Mouse (Mus musculus) embryo, embryonic 11 days (tissue): ENCODE measurements around the gene Bcap31.
"Not testable (repeated sequence)": the region's sequence is repeated elsewhere in the genome, so short reads cannot be mapped to it uniquely, and the experiment has no call there.

Source experiments
- DNase-seq: peaks from one replicate; pipeline ENCODE4 v3.0.0-alpha.2; 2015

Gene Bcap31

GRCm38 (mm10) chrX:73716109-73716661 lies at the start of gene Bcap31, which contains the start of gene Abcd1:
Gene Bcap31, minus strand, starts transcription at chrX:73716175.
Gene Abcd1, plus strand, starts transcription at chrX:73716597.
- peak; percentile 95 for DNase-seq

GRCm38 (mm10) chrX:73765311-73765710 lies 49.3 kb upstream of the Bcap31 start:
- DNase-seq: no peak

GRCm38 (mm10) chrX:73758611-73759290 lies 42.8 kb upstream of the Bcap31 start:
- no peak for DNase-seq

DNA sequence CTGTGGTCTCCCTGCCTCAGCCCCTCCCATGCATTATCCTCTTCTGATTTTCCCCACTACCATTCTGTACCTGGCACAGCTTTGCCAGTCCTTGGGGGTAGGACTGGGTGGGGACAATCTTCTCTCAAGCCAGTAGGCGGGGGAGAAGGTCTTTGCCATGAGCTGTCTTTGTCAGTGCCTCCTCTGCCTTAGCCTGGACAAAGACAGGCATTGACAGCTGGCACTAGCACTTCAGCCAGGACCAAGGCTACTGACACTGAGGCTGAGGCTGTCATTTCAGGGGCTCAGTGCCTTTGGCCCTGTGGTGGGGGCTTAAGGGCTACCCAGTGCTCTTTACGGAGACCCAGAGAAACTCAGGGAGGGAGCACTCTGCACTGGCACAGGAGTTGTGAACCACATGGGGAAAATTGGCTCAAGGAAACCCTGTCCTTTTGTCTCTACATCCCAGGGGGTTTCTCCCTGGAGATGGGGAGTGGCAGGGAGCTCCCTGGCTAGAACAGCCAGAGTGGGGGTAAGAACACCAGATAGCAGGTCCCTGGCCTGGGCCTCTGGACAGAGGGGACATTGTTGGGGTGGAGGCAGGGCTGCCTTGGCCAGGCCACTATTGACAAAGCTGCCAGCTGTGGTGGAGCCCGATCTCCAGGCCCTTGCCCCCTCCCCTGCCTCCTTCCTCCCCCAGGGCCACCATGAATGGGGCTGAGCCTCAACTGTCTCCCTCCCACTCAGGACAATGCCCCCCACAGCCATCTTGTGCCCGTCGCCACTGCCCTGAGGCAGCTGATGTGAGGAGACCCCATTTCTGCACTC lies 40.6 kb upstream of the Bcap31 start, which contains the start of gene Plxnb3:
Gene Plxnb3, plus strand, starts transcription at position 757 of the 807 bp plus-strand sequence.
- no peak for DNase-seq

DNA sequence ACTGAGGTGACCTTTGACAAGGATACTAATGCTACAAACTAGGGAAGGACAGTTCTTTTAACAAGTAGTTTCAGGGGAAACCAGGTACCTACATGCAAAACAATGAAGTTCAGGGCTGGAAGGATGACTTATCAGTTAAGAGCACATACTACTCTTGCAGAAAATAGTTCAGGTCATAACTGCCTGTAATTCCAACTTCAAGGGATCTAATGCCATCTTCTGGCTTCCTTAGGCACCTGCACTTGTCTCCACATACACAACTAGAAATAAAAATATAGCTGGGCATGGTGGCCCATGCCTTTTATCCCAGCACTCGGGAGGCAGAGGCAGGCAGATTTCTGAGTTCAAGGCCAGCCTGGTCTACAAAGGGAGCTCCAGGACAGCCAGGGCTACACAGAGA lies 33.0 kb upstream of the Bcap31 start:
- no peak for DNase-seq

DNA sequence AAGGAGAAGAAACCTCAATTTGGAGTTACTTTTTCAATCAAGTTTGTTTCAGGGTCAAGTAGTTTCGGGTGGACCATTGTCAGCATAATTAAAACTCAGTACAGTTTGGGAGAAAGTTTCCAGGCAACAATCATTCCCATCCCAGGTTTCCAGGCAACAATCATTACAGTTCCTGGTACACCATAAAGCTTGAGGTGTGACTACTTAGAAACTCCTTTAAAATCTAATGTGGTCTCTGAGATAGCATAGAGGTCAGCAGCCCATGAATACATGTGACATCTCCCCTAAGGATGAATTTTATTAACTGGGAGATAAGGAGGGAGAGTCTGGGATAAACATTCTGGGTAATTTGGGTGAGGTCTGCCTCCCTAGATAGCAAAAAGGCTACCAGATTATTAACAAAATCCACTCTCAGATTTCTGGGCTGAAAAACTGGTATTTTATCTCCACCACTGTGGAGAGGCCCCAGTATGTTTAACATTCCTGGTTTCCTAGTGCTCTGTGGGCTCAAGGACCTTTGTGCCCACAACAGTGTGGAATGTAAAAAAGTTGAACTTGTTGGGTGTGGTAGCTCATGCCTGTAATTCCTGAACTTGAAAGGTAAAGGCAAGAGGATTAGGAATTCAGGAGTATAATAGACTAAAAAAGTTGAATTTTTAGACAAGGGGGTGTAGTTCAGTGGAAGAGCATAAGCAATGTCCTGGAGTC lies 29.0 kb upstream of the Bcap31 start:
- no peak for DNase-seq

DNA sequence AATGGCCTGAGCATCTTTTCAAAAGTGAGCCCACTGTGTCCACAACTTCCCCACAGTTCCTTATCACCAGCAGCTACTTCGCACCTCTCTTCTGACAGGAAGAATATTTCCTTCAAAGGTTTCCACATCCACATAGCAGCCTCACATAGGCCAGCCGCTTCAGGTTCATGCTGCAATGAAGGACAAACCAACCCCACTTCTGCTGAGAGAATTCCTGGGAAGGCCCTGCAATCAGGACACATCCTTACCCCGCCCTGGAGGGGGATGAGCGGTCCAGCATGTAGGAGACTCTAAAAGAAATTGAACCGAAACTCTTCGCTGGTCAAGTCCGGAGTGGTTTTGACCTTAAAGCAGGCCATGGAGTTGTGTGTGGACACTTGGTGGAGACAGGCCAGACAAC lies 23.9 kb upstream of the Bcap31 start:
- DNase-seq: not testable (repeated sequence)

DNA sequence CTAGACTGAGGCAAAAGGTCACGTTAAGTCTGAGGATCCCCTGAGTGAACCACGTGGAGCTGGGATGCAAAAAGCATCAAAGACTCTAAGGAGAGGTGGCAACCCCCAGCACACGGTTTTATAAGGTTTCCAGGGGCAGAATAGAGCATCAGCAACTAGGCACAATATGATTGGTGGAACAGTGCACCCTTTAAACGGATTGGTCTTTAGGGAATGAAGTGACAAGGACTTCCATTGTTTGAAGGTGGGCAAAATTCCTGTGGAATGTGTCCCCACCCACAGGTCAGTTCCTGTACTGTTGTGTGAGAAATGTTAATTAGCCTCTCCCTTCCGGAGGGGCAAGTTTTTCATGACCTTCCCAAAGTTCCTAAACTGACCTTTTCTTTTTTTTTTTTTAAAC lies 23.2 kb upstream of the Bcap31 start:
- no peak for DNase-seq

GRCm38 (mm10) chrX:73738155-73738554 lies 22.2 kb upstream of the Bcap31 start:
- DNase-seq: no peak

DNA sequence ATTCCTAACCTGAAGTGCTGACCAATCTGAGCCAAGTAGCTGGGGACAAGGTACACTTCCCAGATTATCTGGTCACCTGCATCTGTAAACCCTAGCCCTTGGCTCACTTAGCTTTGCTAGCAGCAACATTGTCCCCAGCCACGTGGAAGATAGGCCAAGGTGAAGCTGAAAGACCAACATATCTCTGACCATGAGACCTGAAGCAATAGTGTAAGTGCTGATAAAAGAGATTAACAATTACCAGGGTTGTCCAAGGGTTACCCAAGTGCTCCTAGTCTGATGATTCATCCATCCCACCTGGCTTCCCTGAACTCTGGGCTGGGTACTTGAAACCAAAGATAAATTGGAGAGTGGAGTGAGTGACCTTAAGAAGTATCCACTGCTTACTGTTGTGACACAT lies 14.9 kb upstream of the Bcap31 start:
- no peak for DNase-seq

DNA sequence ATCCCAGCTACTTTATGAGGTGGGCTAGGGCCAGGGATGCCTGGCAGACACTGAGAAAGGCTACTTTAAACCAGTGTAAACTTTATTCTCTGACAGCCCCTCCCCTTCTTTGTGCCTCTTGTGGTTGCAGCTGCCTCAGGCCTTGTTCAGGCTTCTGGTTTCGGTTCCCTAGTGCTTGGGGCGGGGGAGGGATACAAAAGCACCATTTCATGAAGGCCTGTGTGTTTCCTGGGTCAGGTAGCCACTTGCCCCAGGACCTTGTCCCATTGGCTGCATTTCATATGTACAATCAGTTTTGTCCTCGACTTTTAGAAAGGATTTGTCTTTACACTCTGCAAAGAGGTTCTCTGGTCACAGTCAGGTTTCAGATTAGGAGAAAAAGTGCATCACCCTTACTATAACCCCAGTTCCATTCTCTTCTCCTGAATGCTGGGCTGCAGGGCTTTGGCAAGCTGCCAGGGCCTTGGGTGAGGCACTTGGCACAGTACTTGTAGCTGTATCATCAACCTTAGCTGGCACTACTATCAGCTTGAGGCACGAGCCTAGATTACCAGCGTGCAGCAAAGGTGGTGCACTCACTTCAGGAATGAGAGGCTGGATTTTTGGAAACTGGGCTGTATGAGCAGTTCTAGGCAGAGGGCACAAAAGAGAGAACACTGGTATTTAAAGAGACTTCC lies 2.8 kb upstream of the Bcap31 start:
- DNase-seq: peak; percentile 4

DNA sequence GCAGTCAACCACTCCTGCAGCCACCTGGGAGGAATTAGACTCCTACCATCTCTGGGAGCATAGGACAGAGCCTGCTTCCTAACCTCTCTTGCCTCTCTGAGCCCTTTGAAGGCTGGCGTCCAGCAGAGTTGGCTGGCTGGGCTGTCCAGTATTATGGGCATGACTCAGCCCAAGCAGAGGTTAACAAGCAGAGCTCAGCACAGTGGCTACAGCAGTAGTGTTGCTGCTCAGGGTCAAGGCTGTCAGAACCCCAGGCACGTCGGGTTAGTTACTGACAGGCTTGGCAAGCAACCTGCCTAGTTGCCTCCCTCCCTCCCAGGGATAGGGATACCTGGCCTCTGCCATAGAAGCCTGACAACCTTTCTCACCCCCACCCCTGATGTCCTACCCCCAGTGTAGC lies 2.3 kb upstream of the Bcap31 start:
- DNase-seq: no peak

DNA sequence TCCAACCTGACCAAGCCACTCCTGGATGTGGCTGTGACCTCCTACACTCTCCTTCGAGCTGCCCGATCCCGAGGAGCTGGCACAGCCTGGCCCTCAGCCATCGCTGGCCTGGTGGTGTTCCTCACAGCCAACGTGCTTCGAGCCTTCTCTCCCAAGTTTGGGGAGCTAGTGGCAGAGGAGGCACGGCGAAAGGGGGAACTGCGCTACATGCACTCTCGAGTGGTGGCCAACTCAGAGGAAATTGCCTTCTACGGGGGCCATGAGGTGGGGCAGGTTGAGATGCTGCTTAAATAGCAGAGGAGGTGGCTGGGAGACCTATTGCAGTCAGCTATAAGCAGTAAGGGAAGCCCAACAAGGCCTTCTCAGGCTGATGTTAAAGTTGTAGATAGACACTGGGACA lies 1.7 kb upstream of the Bcap31 start:
- DNase-seq: no peak

DNA sequence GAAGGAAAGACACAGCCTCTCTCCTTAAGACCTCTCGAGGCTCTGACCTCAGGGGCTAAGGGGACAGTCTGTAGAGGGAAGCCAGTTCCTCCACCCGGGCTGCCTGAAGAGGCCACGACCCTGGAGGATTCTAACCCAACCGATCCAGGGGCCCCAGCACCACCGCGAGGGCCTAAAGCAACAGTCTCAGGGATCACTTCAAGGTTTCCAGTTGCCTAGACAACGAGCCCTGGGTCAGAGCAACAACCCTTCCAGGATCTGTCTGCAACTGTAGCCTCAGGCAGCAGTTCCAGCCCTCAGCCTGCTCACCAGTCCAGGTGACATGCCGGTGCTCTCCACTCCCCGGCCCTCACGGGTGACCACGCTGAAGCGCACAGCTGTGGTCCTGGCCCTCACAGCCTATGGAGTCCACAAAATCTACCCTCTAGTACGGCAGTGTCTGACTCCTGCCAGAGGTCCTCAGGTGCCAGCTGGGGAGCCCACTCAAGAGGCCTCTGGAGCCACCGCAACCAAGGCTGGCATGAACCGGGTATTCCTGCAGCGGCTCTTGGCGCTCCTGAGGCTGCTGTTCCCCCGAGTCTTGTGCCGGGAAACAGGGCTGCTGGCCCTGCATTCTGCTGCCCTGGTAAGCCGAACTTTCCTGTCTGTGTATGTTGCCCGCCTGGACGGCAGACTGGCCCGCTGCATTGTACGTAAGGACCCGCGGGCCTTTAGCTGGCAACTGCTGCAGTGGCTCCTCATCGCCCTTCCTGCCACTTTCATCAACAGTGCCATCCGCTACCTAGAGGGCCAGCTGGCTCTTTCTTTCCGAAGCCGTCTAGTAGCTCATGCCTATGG lies 952 bp upstream of the Bcap31 start:
- no peak for DNase-seq

- peak; percentile 32 for DNase-seq
Observed at GRCm38 (mm10) chrX:73715476-73716108, 383 bp downstream of the Bcap31 start.

GRCm38 (mm10) chrX:73700472-73700871 lies 15.5 kb downstream of the Bcap31 start:
- no peak for DNase-seq

GRCm38 (mm10) chrX:73690917-73691629 lies 24.9 kb downstream of the Bcap31 start:
- peak; percentile 23 for DNase-seq

- DNase-seq: no peak
Observed at GRCm38 (mm10) chrX:73685629-73686028, 30.3 kb downstream of the Bcap31 start.

- DNase-seq: no peak
Observed at GRCm38 (mm10) chrX:73684978-73685377, 31.0 kb downstream of the Bcap31 start.

DNA sequence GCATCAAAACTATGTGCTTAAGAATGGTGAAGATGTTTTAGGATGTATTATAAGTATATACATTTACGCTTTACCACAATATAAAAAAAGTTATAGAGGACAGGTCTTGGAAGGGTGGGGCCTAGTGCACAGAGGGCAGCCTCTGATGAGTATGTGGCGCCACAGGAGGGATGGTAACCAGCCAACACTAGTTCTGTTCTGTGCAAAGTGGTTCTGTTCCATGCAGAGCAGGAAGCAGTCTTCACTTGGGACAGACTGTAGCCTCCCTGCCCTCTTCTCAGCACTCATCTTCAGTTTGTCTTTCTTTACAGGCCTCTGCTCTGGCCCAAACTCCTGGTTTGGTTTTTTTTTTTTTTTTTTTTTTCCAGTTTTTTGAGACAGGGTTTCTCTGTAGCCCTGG lies 31.8 kb downstream of the Bcap31 start:
- DNase-seq: no peak

GRCm38 (mm10) chrX:73676668-73677067 lies 39.3 kb downstream of the Bcap31 start:
- no peak for DNase-seq
